Mouse (Mus musculus) stomach, embryonic 15.5 days (tissue): ENCODE data around the gene Dydc1. TPM values are rescaled to one million over a fixed set of nuclear protein-coding genes. Genes with fewer than 3 reads are reported as not detected.
A peak's percentile ranks its signal among the peaks of the same experiment; 100 is the strongest.

Source experiments
- ATAC-seq: fragments of 200-750 bp; cut with Nextera tagmentation; 2 replicates; pipeline ENCODE4 v1.8.0; 2017; ENCODE audit warnings: low read depth, moderate number of reproducible peaks, moderate TSS enrichment; ENCODE audit not compliant: insufficient read depth, low FRiP score
- H3K27ac ChIP-seq: fragments of 300-500 bp; sonication (generic); 2 replicates; pipeline ENCODE4 v1.5.1; 2015; ENCODE audit warnings: mild to moderate bottlenecking, inconsistent platforms
- H3K27me3 ChIP-seq: fragments of 300-500 bp; sonication (generic); replicated peaks from 2 replicates; pipeline ENCODE4 v1.6.1; 2015; ENCODE audit warnings: inconsistent platforms
- H3K36me3 ChIP-seq: fragments of 300-500 bp; sonication (generic); 2 replicates; pipeline ENCODE4 v1.6.1; 2015; ENCODE audit warnings: inconsistent platforms
- H3K4me1 ChIP-seq: fragments of 300-500 bp; sonication (generic); 2 replicates; pipeline ENCODE4 v1.6.1; 2015; ENCODE audit warnings: inconsistent platforms
- H3K4me2 ChIP-seq: fragments of 300-500 bp; sonication (generic); 2 replicates; pipeline ENCODE4 v1.6.1; 2015; ENCODE audit warnings: mild to moderate bottlenecking, inconsistent platforms
- H3K4me3 ChIP-seq: fragments of 300-500 bp; sonication (generic); replicated peaks from 2 replicates; pipeline ENCODE4 v1.5.1; 2015; ENCODE audit warnings: inconsistent platforms
- H3K9ac ChIP-seq: fragments of 300-500 bp; sonication (generic); 2 replicates; pipeline ENCODE4 v1.6.1; 2015; ENCODE audit warnings: inconsistent platforms
- H3K9me3 ChIP-seq: fragments of 300-500 bp; sonication (generic); 2 replicates; pipeline ENCODE4 v1.6.1; 2016; ENCODE audit warnings: inconsistent platforms
- WGBS: fragments of 180-500 bp; shearing (Covaris S2); methylation state at CpG from one replicate; pipeline ENCODE4 v1.1.7; 2015; 5-methylcytosine and 5-hydroxymethylcytosine counted together
- polyA plus RNA-seq: library from polyadenylated mRNA; unstranded; fragments of >200 nt; fragmentation: Nextera tagmentation; extraction: Ambion mirVana; gene quantifications from 2 replicates; pipeline ENCODE4 v1.2.1, GENCODE M21; 2015

The Dydc1 gene
- polyA plus RNA-seq, 1 experiment from 2014 or later, result not detected

GRCm38 (mm10) chr14:41065168-41065567, 7.5 kb upstream of the Dydc1 start:
- Histone ChIP-seq H3K27me3 (no peaks in the 10 kb centered on the region), H3K27ac (no peak overlapping the region), H3K36me3 (no peaks in the 10 kb centered on the region), H3K4me3 (no peak overlapping the region), H3K9ac (no peak overlapping the region), H3K4me1 (no peaks in the 10 kb centered on the region), H3K4me2 (no peak overlapping the region), H3K9me3 (no peaks in the 10 kb centered on the region)
- peak; percentile 60; the same call in 1 of the 2 replicates for ATAC-seq
- 14% methylated on average over 1 of the region's 2 CpGs for WGBS

DNA sequence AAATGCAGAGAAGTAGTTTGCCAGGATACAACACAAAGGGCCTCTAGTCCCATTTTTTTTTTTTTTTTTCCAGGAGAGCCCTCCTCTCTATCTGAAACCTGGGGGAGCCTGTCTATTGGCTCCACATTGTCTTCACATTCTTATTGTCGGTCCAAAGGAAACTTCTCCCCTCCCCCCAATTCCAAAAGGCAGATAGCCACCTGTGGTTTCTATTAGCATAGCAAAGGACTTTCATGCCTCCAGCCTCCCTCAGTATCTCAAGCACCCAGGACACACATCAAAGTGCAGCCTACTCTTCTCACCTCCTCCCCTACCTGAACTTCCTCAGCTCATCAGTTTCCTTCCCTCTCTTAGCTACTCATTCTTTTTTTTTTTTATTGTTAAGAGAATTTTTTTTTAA, 6.3 kb upstream of the Dydc1 start:
- no peaks in the 10 kb centered on the region for H3K36me3 ChIP-seq
- no peak overlapping the region for H3K4me2 ChIP-seq
- no peak for ATAC-seq
- H3K4me3 ChIP-seq, result no peak overlapping the region
- no peaks in the 10 kb centered on the region for H3K27me3 ChIP-seq
- no peaks in the 10 kb centered on the region for H3K4me1 ChIP-seq
- H3K9me3 ChIP-seq, result no peaks in the 10 kb centered on the region
- H3K9ac ChIP-seq, result no peak overlapping the region
- no peak overlapping the region for H3K27ac ChIP-seq
- WGBS, result 15% methylated on average over 1 of the region's 1 CpGs

DNA sequence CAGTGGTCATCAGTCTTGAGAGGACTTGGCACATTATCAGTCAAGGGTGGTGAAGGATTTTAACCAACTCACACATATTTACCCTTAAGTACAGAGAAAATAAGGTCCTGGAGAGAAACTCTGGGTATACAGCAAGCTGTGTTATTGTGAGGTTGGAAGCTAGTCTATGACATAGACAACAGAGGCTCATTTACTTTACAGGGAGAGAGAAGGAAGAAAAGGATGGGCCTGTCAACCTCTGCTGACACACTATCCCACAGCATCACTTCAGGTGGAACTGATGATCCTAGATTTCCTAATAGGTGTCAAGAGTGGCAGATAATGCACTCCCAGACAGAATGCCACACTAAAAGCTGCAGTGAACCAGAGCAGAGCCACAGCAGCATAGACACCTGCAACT, 3.6 kb upstream of the Dydc1 start, which contains the start of gene Dydc2:
Dydc2 (minus strand) TSS at position 101 of the 400 bp plus-strand sequence.
- Histone ChIP-seq H3K4me2 (no peak within 1 kb of the TSS), H3K36me3 (no peaks in the 10 kb centered on the region), H3K27ac (no peak within 1 kb of the TSS), H3K9ac (no peak within 1 kb of the TSS), H3K4me3 (no peak within 1 kb of the TSS), H3K27me3 (no peaks in the 10 kb centered on the region), H3K9me3 (no peaks in the 10 kb centered on the region), H3K4me1 (no peaks in the 10 kb centered on the region)
- no peak for ATAC-seq

DNA sequence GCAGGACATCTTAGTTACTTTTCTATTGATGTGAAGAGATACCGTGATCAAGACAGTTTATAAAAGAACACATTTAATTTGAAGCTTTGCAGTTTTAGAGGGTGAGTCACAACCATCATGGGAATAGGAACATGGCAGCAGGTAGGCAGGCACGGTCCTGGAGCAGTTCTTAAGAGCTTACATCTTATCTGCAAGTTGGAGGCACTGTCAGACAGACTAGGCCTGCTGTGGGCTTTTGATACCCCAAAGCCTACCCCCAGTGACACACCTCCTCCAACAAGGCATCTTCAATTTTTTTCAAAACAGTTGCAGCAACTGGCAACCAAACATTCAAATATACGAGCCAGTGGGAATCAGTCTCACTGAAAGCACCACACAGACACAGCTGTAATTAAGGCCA, 2.4 kb upstream of the Dydc1 start:
- Histone ChIP-seq H3K36me3 (no peaks in the 10 kb centered on the region), H3K27me3 (no peaks in the 10 kb centered on the region), H3K9ac (no peak overlapping the region), H3K4me3 (no peak overlapping the region), H3K27ac (no peak overlapping the region), H3K9me3 (no peaks in the 10 kb centered on the region), H3K4me2 (no peak overlapping the region), H3K4me1 (no peaks in the 10 kb centered on the region)
- ATAC-seq, result no peak
- WGBS, result 67% methylated on average over 3 of the region's 3 CpGs

- no peaks in the 10 kb centered on the region for H3K36me3 ChIP-seq
- no peaks in the 10 kb centered on the region for H3K27me3 ChIP-seq
- no peak for ATAC-seq
- 2% methylated on average over 8 of the region's 8 CpGs for WGBS
- no peaks in the 10 kb centered on the region for H3K4me1 ChIP-seq
- H3K9me3 ChIP-seq, result no peaks in the 10 kb centered on the region
- H3K4me2 ChIP-seq, result peak overlapping the region; percentile 65
- H3K9ac ChIP-seq, result no peak overlapping the region
- H3K27ac ChIP-seq, result no peak overlapping the region
- peak overlapping the region; percentile 37 for H3K4me3 ChIP-seq
Measured at GRCm38 (mm10) chr14:41072944-41073275, 199 bp downstream of the Dydc1 start.

DNA sequence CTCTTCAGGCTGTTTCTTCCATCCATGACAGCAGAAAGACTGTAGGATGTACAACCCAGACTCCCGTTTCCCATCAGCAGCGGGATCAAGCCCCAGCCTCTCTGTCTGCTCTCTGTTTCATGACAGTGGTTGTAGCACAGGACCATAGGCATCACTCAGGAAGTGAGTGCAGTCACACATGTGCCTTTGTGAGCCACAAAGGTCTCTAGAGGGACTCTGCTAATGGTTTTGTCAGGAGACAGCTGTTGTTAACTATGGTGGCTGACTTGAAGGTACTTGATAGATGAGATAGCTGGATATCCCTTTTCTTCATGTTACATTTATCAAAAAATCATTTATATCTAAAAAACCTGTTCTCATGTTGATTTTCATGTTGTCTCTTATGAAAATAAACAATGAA, 9.7 kb downstream of the Dydc1 start:
- H3K4me3 ChIP-seq, result no peak overlapping the region
- H3K4me1 ChIP-seq, result no peaks in the 10 kb centered on the region
- H3K9ac ChIP-seq, result no peak overlapping the region
- H3K4me2 ChIP-seq, result no peak overlapping the region
- WGBS, result 74% methylated on average over 2 of the region's 2 CpGs
- ATAC-seq, result no peak
- H3K27ac ChIP-seq, result no peak overlapping the region
- H3K9me3 ChIP-seq, result no peaks in the 10 kb centered on the region
- no peaks in the 10 kb centered on the region for H3K27me3 ChIP-seq
- H3K36me3 ChIP-seq, result no peaks in the 10 kb centered on the region

- Histone ChIP-seq H3K36me3 (no peaks in the 10 kb centered on the region), H3K27me3 (no peaks in the 10 kb centered on the region), H3K4me3 (no peak overlapping the region), H3K4me2 (no peak overlapping the region), H3K9me3 (no peaks in the 10 kb centered on the region), H3K27ac (no peak overlapping the region), H3K4me1 (no peaks in the 10 kb centered on the region), H3K9ac (no peak overlapping the region)
- ATAC-seq, result no peak
- 85% methylated on average over 1 of the region's 1 CpGs for WGBS
Measured at GRCm38 (mm10) chr14:41087509-41087908, 14.8 kb downstream of the Dydc1 start.

GRCm38 (mm10) chr14:41090777-41091176, 18.1 kb downstream of the Dydc1 start:
- H3K9me3 ChIP-seq, result no peaks in the 10 kb centered on the region
- 46% methylated on average over 8 of the region's 8 CpGs for WGBS
- no peaks in the 10 kb centered on the region for H3K27me3 ChIP-seq
- H3K4me1 ChIP-seq, result no peaks in the 10 kb centered on the region
- no peak overlapping the region for H3K27ac ChIP-seq
- H3K36me3 ChIP-seq, result no peaks in the 10 kb centered on the region
- H3K9ac ChIP-seq, result no peak overlapping the region
- no peak for ATAC-seq
- H3K4me3 ChIP-seq, result no peak overlapping the region
- no peak overlapping the region for H3K4me2 ChIP-seq

- no peak overlapping the region for H3K27ac ChIP-seq
- ATAC-seq, result no peak
- H3K9ac ChIP-seq, result no peak overlapping the region
- no peaks in the 10 kb centered on the region for H3K27me3 ChIP-seq
- no peak overlapping the region for H3K4me2 ChIP-seq
- WGBS, result 45% methylated on average over 1 of the region's 1 CpGs
- H3K4me3 ChIP-seq, result no peak overlapping the region
- H3K4me1 ChIP-seq, result no peaks in the 10 kb centered on the region
- no peaks in the 10 kb centered on the region for H3K9me3 ChIP-seq
- no peaks in the 10 kb centered on the region for H3K36me3 ChIP-seq
Measured at GRCm38 (mm10) chr14:41094114-41094513, 21.4 kb downstream of the Dydc1 start.

DNA sequence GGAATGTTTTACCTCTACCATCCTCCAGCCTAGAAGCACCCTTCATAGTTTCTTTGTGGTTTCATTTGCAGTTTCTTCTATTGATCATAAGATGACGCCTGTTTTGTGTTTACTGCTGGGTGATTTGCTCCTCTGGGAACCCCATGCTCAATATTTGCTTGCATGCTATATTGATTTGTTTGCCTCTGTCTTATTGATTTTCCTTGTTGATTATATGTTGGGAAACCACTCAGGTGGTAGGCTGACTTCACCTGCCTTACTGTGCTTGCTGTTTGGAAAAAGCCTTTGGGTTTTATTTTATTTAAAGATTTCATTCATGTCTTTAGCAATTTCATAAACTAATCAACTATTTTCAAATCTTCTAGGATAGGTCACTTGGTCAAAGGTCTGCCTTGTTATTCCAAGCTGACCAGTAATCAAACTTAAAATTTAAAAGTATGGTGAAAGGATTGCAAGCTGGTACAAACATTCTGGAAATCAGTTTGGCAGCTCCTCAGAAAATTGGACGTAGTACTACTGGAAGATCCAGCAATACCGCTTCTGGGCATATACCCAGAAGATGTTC, 23.7 kb downstream of the Dydc1 start:
- Histone ChIP-seq H3K27me3 (no peaks in the 10 kb centered on the region), H3K27ac (no peak overlapping the region), H3K4me2 (no peak overlapping the region), H3K36me3 (no peaks in the 10 kb centered on the region), H3K4me1 (no peaks in the 10 kb centered on the region), H3K9me3 (no peaks in the 10 kb centered on the region), H3K9ac (no peak overlapping the region), H3K4me3 (no peak overlapping the region)
- WGBS, result 80% methylated on average over 3 of the region's 3 CpGs
- no peak for ATAC-seq

DNA sequence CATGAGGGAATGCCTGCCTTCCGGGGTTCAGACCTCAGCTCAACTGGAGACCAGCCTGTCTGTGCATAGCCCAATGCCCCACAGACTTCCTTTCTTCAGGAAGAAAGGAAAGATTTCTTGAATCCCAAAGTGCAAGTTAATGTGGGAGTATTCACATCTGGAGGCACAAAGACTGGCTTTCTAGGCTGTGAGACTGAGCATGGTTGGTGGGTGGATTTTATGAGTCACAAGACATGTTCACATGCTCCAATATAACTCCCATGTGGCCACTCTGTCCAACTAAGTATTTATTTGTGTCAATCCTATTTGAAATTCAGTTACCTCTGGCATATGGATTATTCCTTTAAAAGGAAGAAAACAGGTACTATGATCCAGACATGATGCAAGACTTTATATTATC, 26.0 kb downstream of the Dydc1 start:
- H3K27me3 ChIP-seq, result no peaks in the 10 kb centered on the region
- no peak overlapping the region for H3K9ac ChIP-seq
- H3K9me3 ChIP-seq, result no peaks in the 10 kb centered on the region
- 94% methylated on average over 1 of the region's 1 CpGs for WGBS
- no peak for ATAC-seq
- H3K4me3 ChIP-seq, result no peak overlapping the region
- H3K4me1 ChIP-seq, result no peaks in the 10 kb centered on the region
- no peak overlapping the region for H3K4me2 ChIP-seq
- H3K36me3 ChIP-seq, result no peaks in the 10 kb centered on the region
- no peak overlapping the region for H3K27ac ChIP-seq

DNA sequence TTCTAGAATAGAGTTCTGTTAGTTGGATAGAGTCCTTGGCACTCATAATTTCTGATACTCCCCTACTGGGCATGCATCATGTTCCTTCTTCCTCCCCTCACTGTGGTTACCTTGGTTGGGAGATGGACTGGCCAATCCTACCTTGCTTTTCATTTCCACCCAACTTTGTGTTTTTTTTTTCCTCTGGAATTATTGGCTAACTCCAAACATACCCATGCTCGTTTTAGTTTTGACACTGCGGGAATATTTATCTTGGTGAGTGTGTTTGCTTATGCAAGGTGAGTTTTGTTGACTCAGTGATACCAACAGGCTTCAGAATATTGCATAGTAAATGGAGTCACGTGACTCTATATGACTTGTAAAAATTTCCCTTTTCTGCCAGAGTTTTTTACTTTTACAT, 28.0 kb downstream of the Dydc1 start:
- Histone ChIP-seq H3K9me3 (no peaks in the 10 kb centered on the region), H3K4me1 (no peaks in the 10 kb centered on the region), H3K4me2 (no peak overlapping the region), H3K27ac (no peak overlapping the region), H3K4me3 (no peak overlapping the region), H3K36me3 (no peaks in the 10 kb centered on the region), H3K9ac (no peak overlapping the region), H3K27me3 (no peaks in the 10 kb centered on the region)
- 63% methylated on average over 3 of the region's 3 CpGs for WGBS
- peak; percentile 50; the same call in 1 of the 2 replicates for ATAC-seq

DNA sequence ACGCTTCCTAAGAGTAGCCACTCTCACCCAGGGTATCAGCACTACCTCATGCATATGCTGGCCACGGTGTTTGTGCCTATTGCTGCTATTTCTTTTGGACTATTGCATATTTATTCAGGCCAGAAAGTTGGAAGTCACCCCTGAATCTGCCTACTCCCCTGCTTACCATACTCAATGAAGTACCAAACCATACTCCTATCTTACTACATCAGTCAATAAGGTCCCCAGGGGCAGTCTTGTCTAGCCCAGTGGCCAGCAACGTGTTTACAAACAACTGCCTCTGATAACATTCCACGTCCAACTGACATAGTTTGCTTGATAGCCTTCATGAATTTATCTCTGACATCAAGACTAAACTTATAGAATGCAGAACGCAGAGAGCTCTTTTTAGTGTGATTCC, 28.5 kb downstream of the Dydc1 start:
- Histone ChIP-seq H3K4me3 (no peak overlapping the region), H3K9me3 (no peaks in the 10 kb centered on the region), H3K9ac (no peak overlapping the region), H3K36me3 (no peaks in the 10 kb centered on the region), H3K27me3 (no peaks in the 10 kb centered on the region), H3K4me1 (no peaks in the 10 kb centered on the region), H3K4me2 (no peak overlapping the region), H3K27ac (no peak overlapping the region)
- ATAC-seq, result no peak
- WGBS, result 69% methylated on average over 5 of the region's 5 CpGs
